Comparison of ENCODE assay signal across 15 mouse cellular contexts in genomic region chr16:89914946-89915345, GRCm38 (mm10).
"Had no signal": no experiment of that assay in that cellular context is flagged by ENCODE, and none has a peak within 500 bp of the region (broad histone marks: within the 10 kb centered on the region; RNA-seq: fewer than 3 reads in every experiment).

No protein-coding gene starts in this region.

- H3K27me3 ChIP-seq: neural tube, embryonic 15.5 days; stomach, embryonic 15.5 days had no signal

- H3K4me1 ChIP-seq: stomach, embryonic 15.5 days had no signal

- H3K9ac ChIP-seq: neural tube, embryonic 15.5 days; stomach, embryonic 15.5 days had no signal

- H3K9me3 ChIP-seq: neural tube, embryonic 15.5 days; stomach, embryonic 15.5 days had no signal

- DNase-seq: retina, postnatal 1 day; right cerebral cortex, adult 18-20 months; right cerebral cortex, postnatal 14 days; right cerebral cortex, postnatal 25 days; right cerebral cortex, postnatal 4 days; spleen, adult 18-20 months; thymus, adult 18-20 months; thymus, adult 2 months; thymus, postnatal 14 days; thymus, postnatal 25 days; thymus, postnatal 36 days; thymus, postnatal 4 days had no signal

- H3K36me3 ChIP-seq: neural tube, embryonic 15.5 days; stomach, embryonic 15.5 days had no signal

- H3K27ac ChIP-seq: neural tube, embryonic 15.5 days; stomach, embryonic 15.5 days; stomach, postnatal 0 days had no signal

- H3K4me3 ChIP-seq: neural tube, embryonic 15.5 days; stomach, embryonic 15.5 days had no signal

- H3K4me2 ChIP-seq: neural tube, embryonic 15.5 days; stomach, embryonic 15.5 days had no signal
